12 mouse cellular contexts compared by ENCODE assay signal in genomic region chr2:173938440-173938787, GRCm38 (mm10).
DNase-seq lines count a peak whose midpoint lies in the region; ATAC-seq and TF ChIP-seq lines count a peak whose summit lies in the region.
"Had no signal": no experiment of that assay in that cellular context is flagged by ENCODE, and none has a peak within 500 bp of the region (broad histone marks: within the 10 kb centered on the region; RNA-seq: fewer than 3 reads in every experiment).

No protein-coding gene starts in this region.

- whole genome bisulfite sequencing in liver, embryonic 14.5 days (ENCODE audit: insufficient replicate concordance) = 73% methylated on average over 11 of the region's 11 CpGs
- WGBS in liver, postnatal 0 days (ENCODE audit: insufficient replicate concordance) = 75% methylated on average over 11 of the region's 11 CpGs
- WGBS in hindbrain, embryonic 11.5 days = 62% methylated on average over 11 of the region's 11 CpGs
- WGBS in limb, embryonic 12.5 days = 17% methylated on average over 11 of the region's 11 CpGs
- WGBS in neural tube, embryonic 13.5 days = 15% methylated on average over 11 of the region's 11 CpGs

- TF ChIP-seq EP300 in liver, embryonic 14.5 days (IDR thresholded peaks at IDR 0.05; ENCODE audit: low read depth) = no peak
- no peak for TF ChIP-seq EP300 in liver, postnatal 0 days (IDR thresholded peaks at IDR 0.05; ENCODE audit: low read depth)

- H3K4me2 ChIP-seq in liver, embryonic 14.5 days (ENCODE audit: low read depth) = no peak overlapping the region
- H3K4me2 ChIP-seq in liver, postnatal 0 days (ENCODE audit: low read depth, low read length) = no peak overlapping the region
- no peak overlapping the region for H3K4me2 ChIP-seq in hindbrain, embryonic 11.5 days (replicated peaks; ENCODE audit: low read depth, low read length)
- 0 out of 2 replicates have a peak overlapping the region, but pooled peaks have one; percentile 13 for H3K4me2 ChIP-seq in limb, embryonic 12.5 days
- peak overlapping the region; percentile 27 for H3K4me2 ChIP-seq in neural tube, embryonic 13.5 days
- H3K4me2 ChIP-seq: liver, embryonic 15.5 days had no signal

- H3K9me3 ChIP-seq in liver, embryonic 14.5 days (ENCODE audit: control insufficient read depth, low read length) = no peaks in the 10 kb centered on the region
- no peaks in the 10 kb centered on the region for H3K9me3 ChIP-seq in liver, postnatal 0 days (ENCODE audit: low read length)
- H3K9me3 ChIP-seq in hindbrain, embryonic 11.5 days (ENCODE audit: control insufficient read depth, low read length) = no peaks in the 10 kb centered on the region
- peaks cover 5% of the 10 kb centered on the region; the same call in 1 of the 2 replicates for H3K9me3 ChIP-seq in limb, embryonic 12.5 days
- H3K9me3 ChIP-seq in neural tube, embryonic 13.5 days = no peaks in the 10 kb centered on the region; the same call in 1 of the 2 replicates

- no peaks in the 10 kb centered on the region for H3K36me3 ChIP-seq in liver, embryonic 14.5 days (replicated peaks; ENCODE audit: control insufficient read depth, insufficient read depth, low read depth)
- no peaks in the 10 kb centered on the region for H3K36me3 ChIP-seq in liver, postnatal 0 days (replicated peaks; ENCODE audit: insufficient read depth, low read length)
- no peaks in the 10 kb centered on the region for H3K36me3 ChIP-seq in hindbrain, embryonic 11.5 days (ENCODE audit: control insufficient read depth, insufficient read depth, low read length)
- no peaks in the 10 kb centered on the region for H3K36me3 ChIP-seq in limb, embryonic 12.5 days
- no peaks in the 10 kb centered on the region for H3K36me3 ChIP-seq in neural tube, embryonic 13.5 days
- H3K36me3 ChIP-seq: liver, embryonic 15.5 days had no signal

- H3K27me3 ChIP-seq in liver, embryonic 14.5 days (ENCODE audit: control insufficient read depth, insufficient read depth, low read length) = no peaks in the 10 kb centered on the region
- H3K27me3 ChIP-seq in liver, postnatal 0 days (ENCODE audit: insufficient read depth, low read length) = no peaks in the 10 kb centered on the region
- H3K27me3 ChIP-seq in hindbrain, embryonic 11.5 days (ENCODE audit: control insufficient read depth, insufficient read depth, low read length) = no peaks in the 10 kb centered on the region
- H3K27me3 ChIP-seq in limb, embryonic 12.5 days = no peaks in the 10 kb centered on the region
- H3K27me3 ChIP-seq in neural tube, embryonic 13.5 days = no peaks in the 10 kb centered on the region
- H3K27me3 ChIP-seq: liver, embryonic 15.5 days had no signal

- no peak for TF ChIP-seq CTCF in liver, embryonic 14.5 days (IDR thresholded peaks at IDR 0.05; ENCODE audit: low read depth)
- TF ChIP-seq CTCF in liver, postnatal 0 days (IDR thresholded peaks at IDR 0.05; ENCODE audit: low read depth) = no peak

- H3K4me1 ChIP-seq in liver, embryonic 14.5 days (replicated peaks; ENCODE audit: control insufficient read depth in 2 of 2, insufficient read depth in 2 of 2, low read length in 1 of 2) = no peaks in the 10 kb centered on the region
- no peaks in the 10 kb centered on the region for H3K4me1 ChIP-seq in liver, postnatal 0 days (ENCODE audit: insufficient read depth)
- H3K4me1 ChIP-seq in hindbrain, embryonic 11.5 days (replicated peaks; ENCODE audit: control insufficient read depth, insufficient read depth, low read length) = peaks cover 6% of the 10 kb centered on the region; the same call in 1 of the 2 replicates
- H3K4me1 ChIP-seq in limb, embryonic 12.5 days (replicated peaks) = peaks cover 24% of the 10 kb centered on the region
- H3K4me1 ChIP-seq in neural tube, embryonic 13.5 days (replicated peaks) = peaks cover 48% of the 10 kb centered on the region
- H3K4me1 ChIP-seq: liver, embryonic 15.5 days had no signal

- 0 out of 2 replicates have a peak, but pooled peaks have one; percentile 31 for ATAC-seq in liver, embryonic 14.5 days (ENCODE audit: insufficient read depth)
- no peak for ATAC-seq in liver, postnatal 0 days
- peak; percentile 75 for ATAC-seq in hindbrain, embryonic 11.5 days (ENCODE audit: low FRiP score)
- no peak for ATAC-seq in limb, embryonic 12.5 days (ENCODE audit: insufficient number of reproducible peaks, insufficient read depth, low FRiP score, low TSS enrichment, low read depth)
- peak; percentile 66 for ATAC-seq in neural tube, embryonic 13.5 days (ENCODE audit: low read depth)

- no peak overlapping the region for H3K27ac ChIP-seq in liver, embryonic 14.5 days
- no peak overlapping the region for H3K27ac ChIP-seq in liver, postnatal 0 days (ENCODE audit: low read depth)
- H3K27ac ChIP-seq in hindbrain, embryonic 11.5 days (ENCODE audit: low read depth, low read length) = peak overlapping the region; percentile 80
- H3K27ac ChIP-seq in limb, embryonic 12.5 days = peak overlapping the region; percentile 69
- H3K27ac ChIP-seq in neural tube, embryonic 13.5 days (replicated peaks) = peak overlapping the region; percentile 79
- H3K27ac ChIP-seq: liver, embryonic 15.5 days; stomach, postnatal 0 days had no signal

- no peak overlapping the region for H3K9ac ChIP-seq in liver, embryonic 14.5 days (replicated peaks)
- no peak overlapping the region for H3K9ac ChIP-seq in liver, postnatal 0 days (replicated peaks)
- no peak overlapping the region for H3K9ac ChIP-seq in hindbrain, embryonic 11.5 days (ENCODE audit: low read depth, low read length)
- no peak overlapping the region for H3K9ac ChIP-seq in limb, embryonic 12.5 days (replicated peaks)
- H3K9ac ChIP-seq in neural tube, embryonic 13.5 days = 0 out of 2 replicates have a peak overlapping the region, but pooled peaks have one; percentile 26
- H3K9ac ChIP-seq: liver, embryonic 15.5 days had no signal

- no peak overlapping the region for H3K4me3 ChIP-seq in liver, embryonic 14.5 days (ENCODE audit: insufficient read depth in 1 of 2, low read depth in 2 of 2, low read length in 2 of 2)
- no peak overlapping the region for H3K4me3 ChIP-seq in liver, postnatal 0 days (ENCODE audit: low read depth, low read length)
- H3K4me3 ChIP-seq in hindbrain, embryonic 11.5 days (ENCODE audit: low read depth, low read length) = no peak overlapping the region
- no peak overlapping the region for H3K4me3 ChIP-seq in limb, embryonic 12.5 days (replicated peaks)
- H3K4me3 ChIP-seq in neural tube, embryonic 13.5 days = no peak overlapping the region
- H3K4me3 ChIP-seq: liver, embryonic 15.5 days had no signal

- DNase-seq in liver, embryonic 14.5 days (ENCODE audit: low read depth in 3 of 3, low spot score in 3 of 3) = no peak
- no peak for DNase-seq in liver, postnatal 0 days
- peak; percentile 52 for DNase-seq in hindbrain, embryonic 11.5 days (ENCODE audit: low spot score)
- no peak for DNase-seq in lung, postnatal 36 days
- no peak for DNase-seq in cerebellum, adult 9-11 months
- DNase-seq: adrenal gland, postnatal 36 days; cerebellum, adult 11 months; kidney, adult 11 months had no signal

Comparison
In these comparisons a context has a peak if more than half of its experiments do, and no peak if none do; other contexts are left out.
1. ATAC-seq: peak in liver, embryonic 14.5 days (single experiment), hindbrain, embryonic 11.5 days (single experiment) and neural tube, embryonic 13.5 days (single experiment); none in liver, postnatal 0 days (single experiment) and limb, embryonic 12.5 days (single experiment).
2. H3K27ac ChIP-seq: peak in hindbrain, embryonic 11.5 days (single experiment), limb, embryonic 12.5 days (single experiment) and neural tube, embryonic 13.5 days (single experiment); none in liver, embryonic 14.5 days (single experiment) and liver, postnatal 0 days (single experiment).
3. H3K4me2 ChIP-seq: peak in limb, embryonic 12.5 days (single experiment) and neural tube, embryonic 13.5 days (single experiment); none in liver, embryonic 14.5 days (single experiment), liver, postnatal 0 days (single experiment) and hindbrain, embryonic 11.5 days (single experiment).